Mouse (Mus musculus): Measurements from ENCODE around the gene B4galnt4. TPM values are rescaled to one million over a fixed set of nuclear protein-coding genes. Genes with fewer than 3 reads are reported as not detected.

Gene B4galnt4
- total RNA-seq, 2 experiments from 2014 or later, result not detected

- ATAC-seq (replicated peaks; ENCODE audit: low FRiP score, poor library complexity, severe bottlenecking), result 0 out of 2 replicates have a peak, but pooled peaks have one; percentile 8
Measured at GRCm38 (mm10) chr7:141064175-141064574, 3.3 kb downstream of the B4galnt4 start.

GRCm38 (mm10) chr7:141064576-141064975 is 3.7 kb downstream of the B4galnt4 start:
- no peak for ATAC-seq (replicated peaks; ENCODE audit: low FRiP score, poor library complexity, severe bottlenecking)

- no peak for ATAC-seq (replicated peaks; ENCODE audit: low FRiP score, poor library complexity, severe bottlenecking)
Measured at GRCm38 (mm10) chr7:141068351-141068750, 7.4 kb downstream of the B4galnt4 start.

GRCm38 (mm10) chr7:141070058-141070862 is 9.4 kb downstream of the B4galnt4 start:
- peak; percentile 50 for ATAC-seq (replicated peaks; ENCODE audit: low FRiP score, poor library complexity, severe bottlenecking)

GRCm38 (mm10) chr7:141072017-141072745 is 11.3 kb downstream of the B4galnt4 start:
- no peak for ATAC-seq (replicated peaks; ENCODE audit: low FRiP score, poor library complexity, severe bottlenecking)

- no peak for ATAC-seq (replicated peaks; ENCODE audit: low FRiP score, poor library complexity, severe bottlenecking)
Measured at GRCm38 (mm10) chr7:141073782-141074181, 12.9 kb downstream of the B4galnt4 start.

- no peak for ATAC-seq (replicated peaks; ENCODE audit: low FRiP score, poor library complexity, severe bottlenecking)
Measured at GRCm38 (mm10) chr7:141077841-141078240, 16.9 kb downstream of the B4galnt4 start, which contains the start of gene Pkp3. Gene Pkp3 (plus strand): TSS chr7:141078218.

GRCm38 (mm10) chr7:141078876-141079275 is 18.0 kb downstream of the B4galnt4 start:
- ATAC-seq (replicated peaks; ENCODE audit: low FRiP score, poor library complexity, severe bottlenecking), result no peak

GRCm38 (mm10) chr7:141079481-141080449 is 18.9 kb downstream of the B4galnt4 start:
- no peak for ATAC-seq (replicated peaks; ENCODE audit: low FRiP score, poor library complexity, severe bottlenecking)

- no peak for ATAC-seq (replicated peaks; ENCODE audit: low FRiP score, poor library complexity, severe bottlenecking)
Measured at GRCm38 (mm10) chr7:141087894-141088293, 27.0 kb downstream of the B4galnt4 start.

- ATAC-seq (replicated peaks; ENCODE audit: low FRiP score, poor library complexity, severe bottlenecking), result no peak
Measured at GRCm38 (mm10) chr7:141088473-141088872, 27.6 kb downstream of the B4galnt4 start.

GRCm38 (mm10) chr7:141090228-141090627 is 29.3 kb downstream of the B4galnt4 start:
- no peak for ATAC-seq (replicated peaks; ENCODE audit: low FRiP score, poor library complexity, severe bottlenecking)

GRCm38 (mm10) chr7:141092051-141092735 is 31.3 kb downstream of the B4galnt4 start:
- ATAC-seq (replicated peaks; ENCODE audit: low FRiP score, poor library complexity, severe bottlenecking), result peak; percentile 95

- no peak for ATAC-seq (replicated peaks; ENCODE audit: low FRiP score, poor library complexity, severe bottlenecking)
Measured at GRCm38 (mm10) chr7:141093950-141094349, 33.0 kb downstream of the B4galnt4 start.

GRCm38 (mm10) chr7:141094487-141095205 is 33.7 kb downstream of the B4galnt4 start:
- ATAC-seq (replicated peaks; ENCODE audit: low FRiP score, poor library complexity, severe bottlenecking), result no peak

- no peak for ATAC-seq (replicated peaks; ENCODE audit: low FRiP score, poor library complexity, severe bottlenecking)
Measured at GRCm38 (mm10) chr7:141096021-141096420, 35.1 kb downstream of the B4galnt4 start.

GRCm38 (mm10) chr7:141096649-141097056 is 35.7 kb downstream of the B4galnt4 start:
- no peak for ATAC-seq (replicated peaks; ENCODE audit: low FRiP score, poor library complexity, severe bottlenecking)

- no peak for ATAC-seq (replicated peaks; ENCODE audit: low FRiP score, poor library complexity, severe bottlenecking)
Measured at GRCm38 (mm10) chr7:141097177-141097576, 36.3 kb downstream of the B4galnt4 start.

Data from erythroblast, adult 5-6 weeks (primary cell).